Mouse (Mus musculus) lung, postnatal 4 days (tissue): ENCODE results near the gene Trmt1.

Experiments
- DNase-seq, 2 experiments: peaks; one replicate each; pipeline ENCODE4 v3.0.0; 2021

Trmt1 gene

DNA sequence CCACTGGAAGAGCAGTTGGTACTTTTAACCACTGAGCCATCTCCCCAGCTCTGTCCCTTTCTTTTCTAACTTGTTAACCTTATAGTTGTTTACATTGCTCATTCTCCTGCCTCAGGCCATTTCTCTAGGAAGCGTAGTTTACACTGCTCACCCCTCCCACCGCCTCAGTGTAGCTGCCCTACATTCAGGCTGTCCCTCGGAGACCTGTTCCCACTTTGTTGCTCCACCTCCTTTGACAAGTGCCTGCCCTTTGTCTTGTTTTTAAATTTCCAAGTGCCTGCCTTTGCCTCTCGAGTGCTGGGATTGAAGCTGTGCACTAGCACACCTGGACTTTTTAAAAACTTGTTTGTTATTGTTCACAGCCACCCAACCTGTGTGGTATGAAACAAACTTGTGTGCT lies 7.2 kb downstream of the Trmt1 start:
- DNase-seq = no peak

DNA sequence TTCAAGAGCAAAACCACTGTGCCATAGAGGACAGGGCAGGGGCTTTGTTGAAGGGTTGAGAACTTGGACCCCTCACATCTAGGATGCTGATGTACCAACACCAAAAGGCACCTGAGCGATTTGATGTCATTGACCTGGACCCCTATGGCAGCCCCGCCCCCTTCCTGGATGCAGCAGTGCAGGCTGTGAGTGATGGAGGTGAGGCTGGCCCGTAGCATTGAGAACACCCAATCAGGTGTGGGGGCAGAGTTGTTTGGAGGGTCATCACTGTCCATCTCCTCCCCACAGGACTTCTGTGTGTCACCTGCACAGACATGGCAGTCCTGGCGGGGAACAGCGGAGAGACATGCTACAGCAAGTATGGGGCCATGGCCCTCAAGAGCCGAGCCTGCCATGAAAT lies 9.0 kb downstream of the Trmt1 start:
- DNase-seq = no peak

DNA sequence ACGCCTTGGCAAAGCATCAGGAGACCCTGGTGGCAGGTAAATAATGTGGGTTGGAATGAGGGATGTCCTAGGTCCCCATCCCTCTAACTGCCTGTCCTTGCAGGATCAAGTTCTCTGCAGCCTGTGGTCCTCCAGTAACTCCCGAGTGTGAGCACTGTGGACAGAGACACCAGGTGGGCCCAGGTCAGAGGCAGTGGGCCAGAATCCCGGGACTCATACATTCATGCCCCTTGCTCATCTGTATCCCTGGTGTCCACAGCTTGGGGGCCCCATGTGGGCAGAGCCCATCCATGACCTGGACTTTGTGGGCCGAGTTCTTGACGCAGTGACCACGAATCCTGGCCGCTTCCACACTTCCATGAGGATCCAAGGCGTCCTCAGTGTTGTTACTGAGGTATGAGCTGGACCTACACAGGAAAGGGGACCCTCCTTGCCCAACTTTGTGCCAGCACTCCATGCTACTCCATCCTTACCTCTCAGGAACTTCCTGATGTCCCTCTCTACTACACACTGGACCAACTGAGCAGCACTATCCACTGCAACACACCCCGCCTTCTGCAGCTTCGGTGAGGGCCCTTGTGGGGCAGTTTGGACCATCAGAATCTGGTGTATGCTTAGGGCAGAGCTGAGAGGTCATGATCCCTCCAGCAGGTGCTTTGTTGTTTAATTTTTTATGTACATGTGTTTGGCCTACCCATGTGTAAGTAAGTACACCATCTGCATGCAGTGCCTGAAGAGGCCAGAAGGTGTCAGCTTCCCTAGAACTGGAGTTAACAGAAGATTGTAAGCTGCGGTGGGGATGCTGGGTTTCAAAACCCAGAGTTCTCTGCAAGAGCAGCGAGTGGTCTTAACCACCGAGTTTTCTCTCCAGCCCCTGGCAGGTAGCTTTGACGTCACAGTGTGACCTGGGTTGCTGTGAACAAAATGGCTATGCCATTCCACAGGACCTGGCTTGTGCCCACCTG lies 11.3 kb downstream of the Trmt1 start:
- DNase-seq = peak; percentile 54 to 73

DNA sequence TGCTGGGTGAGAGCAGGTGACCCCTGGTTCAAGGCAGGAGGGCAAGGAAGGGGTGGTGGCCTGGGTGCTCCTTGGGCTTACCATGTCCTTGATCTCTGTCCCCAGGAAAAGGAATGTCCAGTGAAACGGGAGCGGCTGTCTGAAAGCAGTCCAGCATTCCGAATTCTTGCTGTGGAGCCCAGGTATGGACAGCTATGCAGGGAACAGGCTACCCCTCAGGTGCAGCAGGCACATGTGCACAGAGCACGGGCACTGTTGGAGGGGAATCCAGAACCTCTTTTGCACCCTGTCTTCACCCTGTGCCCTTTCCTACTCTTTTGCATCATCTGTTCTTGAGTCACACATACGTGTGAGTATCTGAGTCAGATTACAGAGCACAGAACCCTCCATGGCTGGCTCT lies 12.2 kb downstream of the Trmt1 start:
- DNase-seq = no peak

DNA sequence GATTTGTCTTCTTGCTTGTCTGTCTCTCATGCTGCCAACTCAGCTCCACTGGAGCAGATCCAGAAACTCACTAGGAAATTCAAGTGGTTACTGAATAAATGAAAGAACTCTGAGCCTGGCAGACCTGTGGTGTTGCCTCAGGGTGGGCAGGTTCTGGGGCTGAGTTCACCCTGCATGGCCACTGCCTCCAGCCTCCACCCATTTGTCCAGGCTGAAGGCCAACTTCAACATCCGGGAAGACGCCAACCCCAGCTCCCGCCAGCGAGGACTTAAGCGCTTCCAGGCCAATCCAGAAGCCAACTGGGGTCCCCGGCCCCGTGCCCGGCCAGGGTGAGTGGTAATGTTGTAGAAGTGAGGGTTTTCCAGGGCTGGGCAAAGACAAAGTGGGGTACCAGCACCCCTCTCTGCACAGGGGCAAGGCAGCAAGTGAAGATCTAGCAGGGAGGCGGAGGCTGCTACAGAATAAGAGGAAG lies 12.9 kb downstream of the Trmt1 start:
- peak; percentile 81 to 89 for DNase-seq

DNA sequence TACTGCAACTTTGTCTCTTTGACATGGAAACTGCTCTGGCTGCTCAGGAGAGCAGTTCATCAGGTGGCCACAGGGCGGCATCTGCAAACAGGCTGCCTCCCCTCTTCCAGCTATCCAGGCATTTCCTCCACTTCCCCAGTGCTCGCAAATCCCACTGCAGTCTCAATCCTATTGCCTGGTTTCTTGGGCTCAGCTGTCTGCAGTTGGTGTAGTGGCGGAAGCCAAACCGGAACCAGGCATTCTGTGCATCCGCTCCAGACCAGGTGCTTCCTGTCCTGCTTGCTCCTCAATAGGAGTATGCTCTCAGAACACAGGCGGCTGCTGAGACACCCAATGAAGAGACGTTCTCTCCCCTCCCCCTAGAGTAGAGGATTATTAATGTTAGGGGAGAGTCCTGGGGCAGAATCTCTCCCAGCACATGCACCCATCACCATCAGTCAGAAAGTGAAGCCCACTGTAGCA lies 13.8 kb downstream of the Trmt1 start:
- DNase-seq = peak; percentile 85 to 92

DNA sequence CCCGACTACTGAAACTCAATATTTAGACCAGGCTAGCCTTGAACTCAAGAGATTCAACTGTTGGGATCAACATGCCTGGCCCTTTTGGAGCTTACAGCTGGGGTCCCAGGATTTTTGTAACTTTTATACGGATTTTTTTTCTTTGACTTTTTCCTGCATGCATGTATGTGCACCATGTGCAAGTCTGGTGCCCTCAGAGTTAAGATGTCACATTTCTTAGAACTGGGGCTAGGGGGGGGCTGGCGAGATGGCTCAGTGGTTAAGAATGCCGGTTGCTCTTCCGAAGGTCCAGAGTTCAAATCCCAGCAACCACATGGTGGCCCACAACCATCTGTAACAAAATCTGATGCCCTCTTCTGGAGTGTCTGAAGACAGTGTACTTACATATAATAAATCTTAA lies 14.4 kb downstream of the Trmt1 start:
- no peak for DNase-seq

DNA sequence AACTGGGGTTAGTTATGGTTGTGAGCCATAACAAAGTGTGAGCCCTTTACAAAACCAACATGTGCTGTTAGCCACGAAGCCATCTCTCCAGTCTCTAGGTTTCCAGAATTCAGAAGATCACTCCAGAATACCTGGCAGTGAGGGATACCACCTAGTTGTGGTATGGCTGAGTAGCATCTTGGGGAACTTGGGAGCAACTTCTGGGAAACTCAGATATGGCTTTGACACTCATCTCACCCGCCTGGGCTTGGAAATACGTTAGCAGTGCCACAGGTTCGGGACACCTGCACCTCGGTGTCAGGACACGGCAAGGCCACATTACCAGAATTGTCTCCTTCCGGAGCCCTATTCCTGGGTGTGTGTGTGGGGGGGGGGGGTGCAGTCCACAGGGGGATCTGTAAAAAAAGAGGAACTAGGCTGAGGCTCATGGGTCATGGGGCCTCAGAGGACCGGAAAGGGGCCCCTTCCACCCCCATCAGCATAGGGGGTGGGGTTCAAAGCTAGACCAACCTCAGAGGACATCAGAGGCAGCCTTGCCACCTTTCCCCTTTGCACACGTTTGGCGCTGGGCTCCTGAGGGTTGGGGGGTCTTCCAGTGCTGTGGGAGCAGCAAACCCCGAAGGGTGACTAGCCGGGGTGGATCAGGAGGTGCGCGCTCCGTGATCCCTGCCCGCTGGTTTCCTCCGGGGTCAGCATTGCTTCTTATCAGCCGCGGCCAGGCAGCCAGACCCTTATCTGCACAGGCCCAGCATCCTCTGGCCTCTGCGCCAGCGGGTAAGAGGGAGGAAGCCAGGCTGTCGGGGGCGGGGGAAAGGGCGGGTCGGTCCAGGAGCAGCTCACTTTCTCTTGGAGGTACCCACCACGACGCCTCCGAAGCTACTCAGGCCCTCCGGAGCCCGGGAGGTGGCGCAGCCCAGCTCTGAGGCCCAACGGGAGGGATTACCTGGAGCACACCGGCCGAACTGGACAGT lies 15.1 kb downstream of the Trmt1 start, which contains the start of gene Lyl1:
Lyl1 (plus strand) TSS at position 517 of the 971 bp plus-strand sequence.
- peak; percentile 87 to 92 for DNase-seq

DNA sequence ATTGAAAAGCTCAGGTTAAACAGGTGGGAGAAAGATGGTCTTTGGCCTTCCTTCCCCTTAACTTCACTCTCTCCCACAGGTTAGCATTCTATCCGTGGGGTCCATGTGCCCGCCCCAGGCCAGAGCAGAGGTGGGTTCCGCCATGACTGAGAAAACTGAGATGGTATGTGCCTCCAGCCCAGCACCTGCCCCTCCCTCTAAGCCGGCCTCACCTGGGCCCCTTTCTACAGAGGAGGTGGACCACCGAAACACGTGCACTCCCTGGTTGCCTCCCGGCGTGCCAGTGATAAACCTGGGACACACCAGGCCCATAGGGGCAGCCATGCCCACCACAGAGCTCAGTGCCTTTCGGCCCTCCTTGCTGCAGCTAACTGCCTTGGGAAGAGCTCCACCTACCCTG lies 16.5 kb downstream of the Trmt1 start:
- DNase-seq = peak; percentile 17 to 33

DNA sequence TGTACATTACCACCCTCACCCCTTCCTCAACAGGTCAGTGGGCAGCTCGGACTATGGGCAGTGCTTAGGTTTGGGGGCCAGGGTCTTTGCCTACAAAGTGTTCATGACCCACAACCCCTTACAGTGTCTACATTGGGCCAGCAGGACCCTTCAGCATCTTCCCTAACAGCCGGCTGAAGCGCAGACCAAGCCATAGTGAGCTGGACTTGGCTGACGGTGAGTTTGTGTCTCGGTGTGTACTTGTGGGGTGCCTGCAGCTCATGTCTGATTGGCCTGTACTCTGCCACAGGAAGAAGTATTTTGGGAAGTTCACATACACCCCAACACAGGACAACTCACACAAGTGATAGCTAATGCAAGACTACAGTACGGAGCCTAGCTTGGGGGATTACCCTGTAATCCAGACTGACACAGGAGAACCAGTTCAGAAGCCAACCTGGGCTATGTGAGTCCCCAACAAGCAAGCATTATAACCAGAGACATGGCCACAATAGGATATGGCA lies 16.9 kb downstream of the Trmt1 start:
- DNase-seq = no peak

DNA sequence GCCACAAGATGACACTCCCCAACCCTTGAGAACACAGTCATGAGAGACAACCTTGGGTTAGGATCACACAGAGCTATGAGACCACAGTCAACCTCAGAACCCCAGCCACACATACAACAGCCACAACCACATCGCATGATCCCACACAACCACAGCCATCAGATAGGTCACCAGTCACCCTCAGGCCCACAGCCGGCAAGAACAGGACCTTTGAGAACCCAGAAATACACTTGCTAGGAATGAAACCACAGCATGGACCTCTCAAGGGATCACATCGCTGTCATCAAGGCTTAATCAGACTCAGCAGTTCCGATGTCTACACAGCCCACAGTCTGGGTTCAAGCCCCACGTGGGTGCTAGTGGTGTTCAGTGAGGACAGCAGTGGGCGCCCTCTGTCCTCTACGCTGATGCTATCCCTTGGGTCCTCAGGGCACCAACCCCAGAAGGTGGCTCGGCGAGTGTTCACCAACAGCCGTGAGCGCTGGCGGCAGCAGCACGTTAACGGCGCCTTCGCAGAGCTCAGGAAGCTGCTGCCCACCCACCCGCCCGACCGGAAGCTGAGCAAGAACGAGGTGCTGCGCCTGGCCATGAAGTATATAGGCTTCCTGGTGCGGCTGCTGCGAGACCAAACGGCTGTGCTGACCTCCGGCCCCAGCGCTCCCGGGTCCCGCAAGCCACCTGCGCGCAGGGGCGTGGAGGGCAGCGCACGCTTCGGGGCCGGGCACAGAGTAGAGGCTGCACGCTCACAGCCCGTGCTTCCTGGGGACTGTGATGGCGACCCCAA lies 17.6 kb downstream of the Trmt1 start:
- DNase-seq = peak; percentile 47 to 60

DNA sequence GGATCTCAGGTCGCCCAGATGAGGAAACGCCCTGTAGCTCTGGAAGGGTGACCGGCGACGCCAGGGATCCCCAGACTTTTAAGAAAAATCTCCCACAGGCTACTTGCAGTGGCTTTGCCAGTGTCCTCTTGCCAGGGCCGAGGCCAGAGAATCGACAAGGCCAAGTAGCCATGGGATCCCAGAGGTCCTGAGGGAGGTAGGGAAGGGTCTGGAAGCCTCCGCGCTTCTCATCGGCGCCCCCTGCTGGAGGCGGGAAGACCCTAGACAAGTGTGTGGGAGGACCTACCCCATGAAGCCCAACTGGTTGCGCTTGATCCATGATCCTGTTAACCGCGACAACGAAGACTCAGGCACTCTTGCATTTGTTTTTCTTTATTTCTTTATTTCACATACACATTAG lies 18.2 kb downstream of the Trmt1 start:
- DNase-seq = peak; percentile 88

DNA sequence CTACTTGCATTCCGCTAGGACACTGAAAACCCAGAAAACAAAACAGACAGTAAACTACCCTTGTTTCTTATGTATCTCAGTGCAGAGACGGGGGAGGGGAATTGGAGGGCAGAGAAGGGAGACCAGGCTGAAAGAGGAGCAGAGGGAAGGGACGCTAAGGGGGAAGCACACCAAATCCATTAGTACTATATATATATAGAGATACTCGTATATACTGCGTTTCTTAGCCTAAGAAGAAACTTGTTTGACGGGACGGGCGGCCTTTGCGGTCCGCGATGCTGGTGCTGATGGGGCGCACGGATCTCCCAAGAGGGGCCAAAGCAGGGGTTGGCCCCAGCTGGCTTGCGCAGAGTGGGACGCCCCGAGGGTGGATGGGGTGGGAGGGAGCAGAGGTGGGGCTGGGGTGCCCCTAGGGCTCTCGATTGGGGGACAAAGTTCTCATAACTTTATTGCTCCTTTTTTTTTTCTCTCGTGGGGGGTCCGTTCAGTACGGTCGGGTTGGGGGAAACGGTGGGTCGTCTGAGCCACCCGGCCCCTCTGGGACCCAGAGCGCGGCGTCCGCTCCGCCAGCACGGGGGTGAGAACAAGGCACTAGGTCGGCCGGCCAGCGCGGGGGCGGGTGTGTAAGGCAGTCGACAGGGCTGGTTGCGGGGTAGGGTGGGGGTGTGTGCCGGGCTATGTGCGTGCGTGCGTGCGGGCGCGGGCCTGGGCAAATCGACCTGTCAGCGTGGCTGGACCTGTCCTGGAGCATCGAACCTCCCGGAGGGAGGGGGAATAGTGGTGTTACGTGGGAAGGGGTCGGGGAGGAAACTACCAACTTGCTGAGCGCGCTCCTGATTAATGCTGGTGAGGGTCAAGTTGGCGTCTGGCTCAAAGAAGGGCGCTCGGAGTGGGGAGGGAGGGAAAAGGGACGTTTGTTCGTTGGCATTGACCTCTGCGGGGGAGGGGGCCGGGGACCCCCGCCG lies 19.0 kb downstream of the Trmt1 start:
- peak; percentile 64 to 71 for DNase-seq

DNA sequence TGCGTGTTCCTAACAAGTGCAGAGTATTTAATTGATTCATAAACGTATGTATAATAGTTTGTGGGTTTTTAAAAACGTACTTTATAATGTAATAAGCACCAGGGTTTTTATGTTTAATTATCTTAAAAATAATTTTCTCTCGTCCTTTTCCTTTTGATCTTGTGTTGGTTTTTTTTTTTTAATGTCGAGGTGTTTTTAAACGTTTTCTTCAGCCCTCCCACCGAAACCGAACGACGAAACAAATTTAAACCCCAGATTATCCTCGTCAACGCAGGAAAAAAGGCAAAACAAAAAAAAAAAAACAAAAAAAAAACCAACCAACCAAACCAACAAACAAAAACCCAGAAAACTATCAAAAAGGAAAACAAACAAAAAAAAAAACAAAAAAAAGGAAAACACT lies 19.9 kb downstream of the Trmt1 start:
- no peak for DNase-seq

DNA sequence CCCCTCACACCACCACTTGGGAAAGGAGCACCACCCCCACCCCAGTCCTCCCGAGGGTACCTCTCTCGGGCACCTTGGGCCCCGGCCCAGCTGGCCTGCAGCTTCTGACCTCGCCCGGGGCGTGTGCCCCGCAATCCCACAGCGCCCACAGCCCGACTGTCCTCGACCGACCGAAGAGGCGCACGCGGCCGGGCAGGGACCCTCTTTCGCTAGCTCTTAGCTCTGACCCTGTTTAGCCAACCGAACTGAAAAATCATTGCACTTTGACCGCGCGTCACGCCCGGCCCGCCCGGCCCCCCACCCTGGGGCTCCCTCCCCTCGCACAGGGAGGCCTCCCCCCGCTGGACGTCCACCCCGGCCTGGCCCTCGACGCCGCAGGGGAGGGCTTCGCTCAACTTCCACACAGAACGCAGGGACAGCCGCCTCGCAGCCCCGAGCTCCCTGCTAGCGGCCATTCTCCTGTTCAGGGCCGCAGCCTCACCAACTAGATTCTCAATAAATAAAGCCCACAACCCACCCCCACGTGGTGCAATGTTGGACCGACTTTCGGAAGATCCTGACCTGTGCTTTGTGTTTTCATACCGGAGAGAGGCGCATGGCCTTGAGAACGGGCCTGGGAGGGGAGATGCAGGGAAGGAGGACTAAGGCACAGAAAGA lies 20.6 kb downstream of the Trmt1 start:
- DNase-seq = peak; percentile 66 to 76

DNA sequence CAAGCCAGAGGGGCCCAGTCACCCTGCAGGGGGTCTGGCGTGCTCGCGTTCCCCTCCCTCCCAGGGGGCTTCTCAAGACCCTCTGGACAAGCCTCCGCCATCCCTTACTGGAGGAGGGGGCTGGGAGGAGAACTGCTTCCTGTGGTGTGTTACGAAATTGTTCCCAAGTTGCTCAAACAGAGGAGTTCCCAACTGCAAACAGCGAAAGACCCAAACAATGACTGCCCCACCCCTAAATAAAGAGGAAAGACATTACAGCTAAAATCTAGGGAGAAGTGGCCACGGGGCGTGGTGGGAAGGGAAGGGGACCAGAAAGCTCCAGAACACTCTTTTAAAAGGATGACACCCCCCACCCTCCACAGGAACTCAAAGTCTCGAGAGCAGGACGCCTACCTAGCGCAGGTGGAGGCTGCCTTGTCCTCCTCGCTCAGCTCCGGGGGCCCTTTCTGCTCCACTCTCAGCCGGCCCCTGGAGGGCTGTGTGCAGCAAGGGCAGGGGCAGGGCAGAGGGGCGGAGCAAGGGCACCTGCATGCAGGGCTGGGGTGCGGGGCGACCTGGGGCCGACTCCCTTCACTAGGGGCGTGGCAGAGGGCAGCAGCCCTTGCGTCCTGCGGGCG lies 21.3 kb downstream of the Trmt1 start:
- peak; percentile 82 to 89 for DNase-seq

DNA sequence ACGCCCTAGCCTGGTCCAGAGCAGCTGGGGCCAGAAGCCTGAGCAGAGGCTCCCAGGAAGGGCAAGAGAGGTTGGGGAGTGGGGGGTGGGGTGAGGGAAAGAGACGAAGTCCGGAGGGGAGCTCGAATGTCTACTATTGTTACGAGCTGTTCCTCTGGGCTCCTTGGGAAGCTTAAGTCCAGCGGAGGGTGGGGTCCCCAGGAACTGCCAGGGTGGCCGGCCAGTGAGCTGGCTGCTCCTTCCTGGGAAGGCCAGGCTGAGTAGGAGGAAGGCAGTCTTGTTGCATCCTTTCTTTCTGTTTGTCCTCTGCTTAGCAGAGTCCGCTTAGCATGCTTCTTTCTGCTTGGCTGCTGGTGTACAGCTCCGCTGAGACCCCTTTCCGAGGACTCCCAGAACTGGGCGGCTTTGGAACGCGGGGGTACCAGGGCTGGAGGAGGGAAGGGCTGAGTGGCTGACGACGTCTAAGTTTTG lies 22.0 kb downstream of the Trmt1 start:
- peak; percentile 64 to 79 for DNase-seq

DNA sequence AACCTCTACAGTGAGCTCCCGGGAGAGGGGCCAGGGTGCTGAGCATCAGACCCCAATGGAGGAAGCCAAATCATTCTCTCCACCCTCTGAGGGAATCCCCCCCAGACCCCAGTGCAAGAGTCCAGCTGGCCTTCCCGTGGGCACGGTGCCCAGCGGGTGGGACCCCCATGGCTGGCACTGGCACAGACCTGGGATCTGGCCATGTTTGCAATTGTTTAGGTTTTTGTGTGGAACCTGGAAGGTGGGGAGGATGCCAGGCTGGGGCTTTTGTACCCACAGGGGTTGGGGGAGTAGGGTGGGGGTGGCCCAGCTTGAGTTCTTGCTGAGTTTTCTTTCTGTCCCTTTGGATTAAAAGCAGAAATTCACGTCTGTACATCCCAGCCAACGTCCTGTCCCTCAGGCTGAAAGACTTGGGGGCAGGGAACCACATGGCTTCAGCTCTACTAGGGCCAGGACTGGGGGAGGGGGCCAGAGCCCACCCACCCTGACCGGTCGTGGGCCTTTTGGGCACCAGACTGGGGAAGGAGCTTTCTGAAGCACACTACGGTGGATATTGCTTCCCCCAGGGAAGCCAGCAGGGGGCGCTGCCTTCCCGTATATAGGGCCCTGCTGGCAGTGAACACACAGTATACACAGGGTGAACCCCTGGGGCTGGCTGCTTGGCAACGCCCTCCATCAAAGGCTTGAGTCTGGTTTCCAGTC lies 22.8 kb downstream of the Trmt1 start:
- DNase-seq = peak; percentile 90 to 91

DNA sequence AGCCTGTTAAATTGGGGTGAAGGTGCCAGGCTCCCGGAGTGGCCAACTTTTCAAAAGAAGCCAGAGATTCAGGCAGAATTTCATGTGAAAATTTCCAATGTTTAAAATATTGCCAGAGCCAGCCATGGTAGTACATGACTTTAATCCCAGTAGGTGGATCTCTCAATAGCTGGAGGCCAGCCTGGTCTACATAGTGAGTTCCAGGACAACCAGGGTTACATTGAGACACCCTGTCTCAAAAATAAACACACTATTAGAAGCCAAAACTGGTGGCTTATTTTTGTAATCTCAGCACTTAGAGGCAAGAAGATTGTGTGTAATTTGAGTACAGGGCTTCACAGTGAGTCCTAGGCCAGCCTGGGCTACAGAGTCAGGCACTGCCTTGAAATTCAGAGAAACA lies 23.8 kb downstream of the Trmt1 start:
- DNase-seq = no peak
